Mouse (Mus musculus): Measurements from ENCODE around the gene Bzw1. TPM values are rescaled to one million over a fixed set of nuclear protein-coding genes. Genes with fewer than 3 reads are reported as not detected.

Gene Bzw1
- polyA plus RNA-seq, 1 experiment from 2014 or later: 128 TPM

DNA sequence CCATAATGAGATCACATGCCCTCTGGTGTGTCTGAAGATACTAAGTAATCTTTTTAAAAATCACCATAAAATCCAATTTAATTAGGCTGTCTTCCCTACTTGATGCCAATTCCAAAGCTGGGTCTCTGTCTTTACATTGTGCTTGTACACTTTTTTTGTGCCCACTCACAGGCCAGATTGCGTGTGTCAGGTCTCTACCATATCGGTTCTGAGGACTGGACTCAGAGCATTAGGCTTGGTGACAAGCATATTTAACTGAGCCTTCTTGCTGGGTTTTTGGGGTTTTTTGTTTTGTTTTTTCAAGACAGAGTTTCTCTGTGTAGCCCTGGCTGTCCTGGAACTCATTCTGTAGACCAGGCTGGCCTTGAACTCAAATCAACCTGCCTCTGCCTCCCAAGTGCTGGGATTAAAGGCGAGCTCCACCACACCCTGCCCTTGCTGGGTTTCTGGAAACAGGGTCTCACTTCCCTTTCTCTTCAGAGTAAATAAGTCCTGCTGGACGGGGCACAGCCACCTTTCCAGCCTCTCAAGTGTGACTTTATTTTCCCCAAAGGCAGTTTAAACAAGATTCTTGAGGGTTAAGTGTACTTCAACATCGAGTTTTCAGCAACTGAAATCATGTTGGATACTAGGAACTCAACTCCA, 17.0 kb downstream of the Bzw1 start:
- Histone ChIP-seq H3K36me3 (replicated peaks; ENCODE audit: insufficient read depth, low read length) (peaks cover 57% of the 10 kb centered on the region), H3K9ac (replicated peaks) (no peak overlapping the region), H3K27ac (ENCODE audit: low read depth) (no peak overlapping the region), H3K4me1 (ENCODE audit: insufficient read depth) (no peaks in the 10 kb centered on the region), H3K9me3 (ENCODE audit: low read length) (no peaks in the 10 kb centered on the region), H3K4me3 (ENCODE audit: low read depth, low read length) (no peak overlapping the region), H3K27me3 (ENCODE audit: insufficient read depth, low read length) (no peaks in the 10 kb centered on the region), H3K4me2 (ENCODE audit: low read depth, low read length) (no peak overlapping the region)
- WGBS (ENCODE audit: insufficient replicate concordance): 74% methylated on average over 5 of the region's 5 CpGs
- no peak for TF ChIP-seq EP300 (IDR thresholded peaks at IDR 0.05; ENCODE audit: low read depth)
- TF ChIP-seq CTCF (IDR thresholded peaks at IDR 0.05; ENCODE audit: low read depth): no peak
- no peak for DNase-seq
- peak; percentile 29 for ATAC-seq

DNA sequence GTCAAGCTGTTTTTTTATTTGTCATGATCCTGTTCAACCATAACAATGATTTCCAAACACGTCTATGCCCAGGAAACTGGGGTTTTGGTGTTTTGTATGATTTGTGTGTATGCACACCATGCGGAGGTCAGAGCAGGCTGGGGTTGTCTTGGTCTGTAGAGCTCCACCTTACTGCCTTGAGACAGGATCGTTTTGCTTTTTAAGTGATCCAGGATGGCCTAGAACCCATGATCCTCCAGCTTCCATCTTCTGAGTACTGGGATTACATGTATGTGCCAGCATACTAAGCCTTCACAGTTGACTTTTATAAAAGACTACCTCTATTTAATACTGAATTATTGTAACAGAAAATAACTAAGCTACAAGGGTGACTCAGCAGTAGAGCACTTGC, 17.5 kb downstream of the Bzw1 start:
- Histone ChIP-seq H3K9ac (replicated peaks) (no peak overlapping the region), H3K4me2 (ENCODE audit: low read depth, low read length) (no peak overlapping the region), H3K4me3 (ENCODE audit: low read depth, low read length) (no peak overlapping the region), H3K27me3 (ENCODE audit: insufficient read depth, low read length) (no peaks in the 10 kb centered on the region), H3K9me3 (ENCODE audit: low read length) (no peaks in the 10 kb centered on the region), H3K27ac (ENCODE audit: low read depth) (no peak overlapping the region), H3K36me3 (replicated peaks; ENCODE audit: insufficient read depth, low read length) (peaks cover 61% of the 10 kb centered on the region), H3K4me1 (ENCODE audit: insufficient read depth) (no peaks in the 10 kb centered on the region)
- WGBS (ENCODE audit: insufficient replicate concordance): 71% methylated on average over 3 of the region's 3 CpGs
- DNase-seq (no peak), ATAC-seq (no peak)
- TF ChIP-seq CTCF (IDR thresholded peaks at IDR 0.05; ENCODE audit: low read depth) (no peak), EP300 (IDR thresholded peaks at IDR 0.05; ENCODE audit: low read depth) (no peak)

GRCm38 (mm10) chr1:58410776-58411175, 18.1 kb downstream of the Bzw1 start:
- Histone ChIP-seq H3K4me3 (ENCODE audit: low read depth, low read length) (no peak overlapping the region), H3K36me3 (replicated peaks; ENCODE audit: insufficient read depth, low read length) (peaks cover 66% of the 10 kb centered on the region), H3K9me3 (ENCODE audit: low read length) (no peaks in the 10 kb centered on the region), H3K4me2 (ENCODE audit: low read depth, low read length) (no peak overlapping the region), H3K4me1 (ENCODE audit: insufficient read depth) (no peaks in the 10 kb centered on the region), H3K27me3 (ENCODE audit: insufficient read depth, low read length) (no peaks in the 10 kb centered on the region), H3K9ac (replicated peaks) (no peak overlapping the region), H3K27ac (ENCODE audit: low read depth) (no peak overlapping the region)
- no peak for DNase-seq
- ATAC-seq: no peak
- 88% methylated on average over 7 of the region's 7 CpGs for WGBS (ENCODE audit: insufficient replicate concordance)
- TF ChIP-seq EP300 (IDR thresholded peaks at IDR 0.05; ENCODE audit: low read depth) (no peak), CTCF (IDR thresholded peaks at IDR 0.05; ENCODE audit: low read depth) (no peak)

DNA sequence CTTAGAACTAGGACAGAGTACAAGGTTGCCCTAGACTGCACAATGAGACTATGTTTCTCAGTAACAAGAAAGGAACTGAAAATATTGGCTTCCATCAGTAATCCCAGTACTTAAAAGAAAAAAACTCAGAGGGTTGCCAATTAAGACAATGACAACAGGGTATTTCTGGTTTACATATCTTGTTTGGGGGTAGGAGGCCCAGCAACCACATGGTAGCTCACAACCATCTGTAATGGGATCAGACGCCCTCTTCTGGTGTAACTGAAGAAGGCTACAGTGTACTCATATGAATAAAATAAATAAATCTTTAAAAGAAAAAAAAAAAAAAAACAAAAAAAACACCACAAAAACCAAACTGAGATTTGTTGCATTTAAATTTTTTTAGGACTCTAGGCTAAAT, 22.7 kb downstream of the Bzw1 start:
- H3K4me2 ChIP-seq (ENCODE audit: low read depth, low read length): no peak overlapping the region

GRCm38 (mm10) chr1:58416048-58416447, 23.4 kb downstream of the Bzw1 start:
- 72% methylated on average over 2 of the region's 2 CpGs for WGBS (ENCODE audit: insufficient replicate concordance)
- no peak for ATAC-seq
- no peak overlapping the region for H3K4me2 ChIP-seq (ENCODE audit: low read depth, low read length)
- H3K27ac ChIP-seq (ENCODE audit: low read depth): no peak overlapping the region
- no peak overlapping the region for H3K9ac ChIP-seq (replicated peaks)
- peaks cover 88% of the 10 kb centered on the region for H3K36me3 ChIP-seq (replicated peaks; ENCODE audit: insufficient read depth, low read length)
- DNase-seq: no peak
- TF ChIP-seq CTCF (IDR thresholded peaks at IDR 0.05; ENCODE audit: low read depth) (no peak), EP300 (IDR thresholded peaks at IDR 0.05; ENCODE audit: low read depth) (no peak)
- no peak overlapping the region for H3K4me3 ChIP-seq (ENCODE audit: low read depth, low read length)
- H3K9me3 ChIP-seq (ENCODE audit: low read length): no peaks in the 10 kb centered on the region
- no peaks in the 10 kb centered on the region for H3K27me3 ChIP-seq (ENCODE audit: insufficient read depth, low read length)
- no peaks in the 10 kb centered on the region for H3K4me1 ChIP-seq (ENCODE audit: insufficient read depth)

More for the DNA sequence above, 22.7 kb downstream of the Bzw1 start:
- TF ChIP-seq EP300 (IDR thresholded peaks at IDR 0.05; ENCODE audit: low read depth) (no peak), CTCF (IDR thresholded peaks at IDR 0.05; ENCODE audit: low read depth) (peak; percentile 39)
- H3K4me3 ChIP-seq (ENCODE audit: low read depth, low read length): no peak overlapping the region
- no peak overlapping the region for H3K9ac ChIP-seq (replicated peaks)
- no peaks in the 10 kb centered on the region for H3K27me3 ChIP-seq (ENCODE audit: insufficient read depth, low read length)
- 16% methylated on average over 1 of the region's 1 CpGs for WGBS (ENCODE audit: insufficient replicate concordance)
- H3K4me1 ChIP-seq (ENCODE audit: insufficient read depth): no peaks in the 10 kb centered on the region
- no peaks in the 10 kb centered on the region for H3K9me3 ChIP-seq (ENCODE audit: low read length)
- no peak for ATAC-seq
- no peak for DNase-seq
- no peak overlapping the region for H3K27ac ChIP-seq (ENCODE audit: low read depth)
- H3K36me3 ChIP-seq (replicated peaks; ENCODE audit: insufficient read depth, low read length): peaks cover 92% of the 10 kb centered on the region

- no peak for TF ChIP-seq EP300 (IDR thresholded peaks at IDR 0.05; ENCODE audit: low read depth)
- no peak for TF ChIP-seq CTCF (IDR thresholded peaks at IDR 0.05; ENCODE audit: low read depth)
- WGBS (ENCODE audit: insufficient replicate concordance): 77% methylated on average over 10 of the region's 10 CpGs
- Histone ChIP-seq H3K4me3 (ENCODE audit: low read depth, low read length) (no peak overlapping the region), H3K4me1 (ENCODE audit: insufficient read depth) (peaks cover 8% of the 10 kb centered on the region), H3K4me2 (ENCODE audit: low read depth, low read length) (no peak overlapping the region), H3K27ac (ENCODE audit: low read depth) (no peak overlapping the region), H3K27me3 (ENCODE audit: insufficient read depth, low read length) (no peaks in the 10 kb centered on the region), H3K9ac (replicated peaks) (no peak overlapping the region), H3K9me3 (ENCODE audit: low read length) (no peaks in the 10 kb centered on the region), H3K36me3 (replicated peaks; ENCODE audit: insufficient read depth, low read length) (peaks cover 60% of the 10 kb centered on the region)
- ATAC-seq (no peak), DNase-seq (no peak)
Measured at GRCm38 (mm10) chr1:58420032-58420431, 27.3 kb downstream of the Bzw1 start.

Measured in liver, postnatal 0 days (tissue).